Mouse (Mus musculus): ENCODE results near the gene Khdc1a. TPM values are rescaled to one million over a fixed set of nuclear protein-coding genes. Genes with fewer than 3 reads are reported as not detected.

Khdc1a gene
- polyA plus RNA-seq, 1 experiment from 2014 or later = 0.23 TPM

Other genes starting within 250 kb of the Khdc1a start
- 9.0 and 9.6 TPM in 2 replicates for gene Tmem14a, start 131.1 kb upstream of the Khdc1a start, polyA plus RNA-seq (2015; fragmentation: Nextera tagmentation; extraction: Ambion mirVana)
- 0.68 and 2.1 TPM in 2 replicates for gene Gsta3, start 109.1 kb upstream of the Khdc1a start, polyA plus RNA-seq (2015; fragmentation: Nextera tagmentation; extraction: Ambion mirVana)
- gene Khdc1c, start 18.7 kb downstream of the Khdc1a start, polyA plus RNA-seq (2015; fragmentation: Nextera tagmentation; extraction: Ambion mirVana) = not detected in 2 replicates
- 0.05 TPM in 1 of 2 replicates, not detected in the other for gene Khdc1b, start 33.9 kb downstream of the Khdc1a start, polyA plus RNA-seq (2015; fragmentation: Nextera tagmentation; extraction: Ambion mirVana)

All from heart, embryonic 15.5 days (tissue).